ENCODE assay signal across 23 mouse cellular contexts in genomic region chr2:34739684-34740391, GRCm38 (mm10). TPM values are rescaled to one million over a fixed set of nuclear protein-coding genes. Genes with fewer than 3 reads are reported as not detected.
DNase-seq lines count a peak whose midpoint lies in the region; ATAC-seq lines count a peak whose summit lies in the region.
"Had no signal": no experiment of that assay in that cellular context is flagged by ENCODE, and none has a peak within 500 bp of the region (broad histone marks: within the 10 kb centered on the region; RNA-seq: fewer than 3 reads in every experiment).

No protein-coding gene starts in this region.

- peak overlapping the region; percentile 31 for H3K4me3 ChIP-seq in liver, embryonic 12.5 days
- H3K4me3 ChIP-seq in forebrain, embryonic 15.5 days: no peak overlapping the region
- H3K4me3 ChIP-seq: forebrain, embryonic 10.5 days; left cerebral cortex, adult 2 months had no signal

- no peaks in the 10 kb centered on the region for H3K9me3 ChIP-seq in liver, embryonic 12.5 days (replicated peaks)
- no peaks in the 10 kb centered on the region for H3K9me3 ChIP-seq in forebrain, embryonic 15.5 days
- H3K9me3 ChIP-seq: forebrain, embryonic 10.5 days had no signal

- peak overlapping the region; percentile 58 for H3K4me2 ChIP-seq in liver, embryonic 12.5 days
- H3K4me2 ChIP-seq in forebrain, embryonic 15.5 days (replicated peaks): no peak overlapping the region
- H3K4me2 ChIP-seq: hindbrain, embryonic 14.5 days; midbrain, embryonic 11.5 days had no signal

- WGBS in liver, embryonic 12.5 days (ENCODE audit: insufficient replicate concordance): 63% methylated on average over 1 of the region's 1 CpGs
- WGBS in forebrain, embryonic 15.5 days: 84% methylated on average over 1 of the region's 1 CpGs

- H3K36me3 ChIP-seq in liver, embryonic 12.5 days: peaks cover 27% of the 10 kb centered on the region
- no peaks in the 10 kb centered on the region for H3K36me3 ChIP-seq in forebrain, embryonic 15.5 days

- no peaks in the 10 kb centered on the region for H3K27me3 ChIP-seq in liver, embryonic 12.5 days (replicated peaks)
- H3K27me3 ChIP-seq in forebrain, embryonic 15.5 days: no peaks in the 10 kb centered on the region

- peak overlapping the region; percentile 94 for H3K27ac ChIP-seq in liver, embryonic 12.5 days
- no peak overlapping the region for H3K27ac ChIP-seq in forebrain, embryonic 15.5 days (replicated peaks)
- H3K27ac ChIP-seq: forebrain, embryonic 10.5 days; hindbrain, embryonic 14.5 days; left cerebral cortex, adult 2 months; macrophage had no signal

- peak overlapping the region; percentile 51 for H3K9ac ChIP-seq in liver, embryonic 12.5 days
- H3K9ac ChIP-seq in forebrain, embryonic 15.5 days (replicated peaks): no peak overlapping the region
- H3K9ac ChIP-seq: hindbrain, embryonic 14.5 days had no signal

- peak; percentile 5 to 45 for DNase-seq in spleen, postnatal 36 days (ENCODE audit: low spot score in 2 of 2)
- no peak for DNase-seq in spleen, postnatal 14 days (ENCODE audit: low spot score in 2 of 2)
- peak; percentile 76 for DNase-seq in c-Kit-positive CD71-positive TER-119-positive erythroid progenitor cells, embryonic 14.5 days (ENCODE audit: low spot score)
- DNase-seq in right cerebral cortex, postnatal 25 days: no peak
- DNase-seq in right cerebral cortex, adult 2 months (ENCODE audit: low spot score in 2 of 2): no peak
- DNase-seq: adrenal gland, postnatal 10 days; cerebellum, adult 18-20 months; cerebellum, postnatal 14 days; heart, postnatal 4 days; kidney, adult 8-10 months; kidney, postnatal 10 days; left cerebral cortex, postnatal 4 days; thymus, postnatal 14 days had no signal

- peak; percentile 95 for ATAC-seq in liver, embryonic 12.5 days
- peak; percentile 87 for ATAC-seq in megakaryocyte progenitor cell, adult 5-6 weeks (replicated peaks; ENCODE audit: poor library complexity)
- ATAC-seq in forebrain, embryonic 15.5 days (replicated peaks): no peak
- ATAC-seq: inflammation-experienced regulatory T-cells, adult 6 months; lung, postnatal 0 days had no signal

- peaks cover 85% of the 10 kb centered on the region for H3K4me1 ChIP-seq in liver, embryonic 12.5 days
- no peaks in the 10 kb centered on the region for H3K4me1 ChIP-seq in forebrain, embryonic 15.5 days
- H3K4me1 ChIP-seq: forebrain, embryonic 10.5 days had no signal

RNA-seq across cellular contexts. Expression of gene Gapvd1, which starts 15.2 kb away (rescaled TPM):
- polyA plus RNA-seq in liver, embryonic 12.5 days (2016; fragmentation: Nextera tagmentation; extraction: Ambion mirVana): 87.3 and 93.7 TPM in 2 replicates
- total RNA-seq in megakaryocyte progenitor cell, adult 5-6 weeks (2015): 45.4 and 56.7 TPM in 2 replicates
- 73.4 and 83.3 TPM in 2 replicates for total RNA-seq in megakaryocyte progenitor cell, adult 5-6 weeks (2017)
- polyA plus RNA-seq in forebrain, embryonic 15.5 days (2015; fragmentation: Nextera tagmentation; extraction: Ambion mirVana): 122 and 134 TPM in 2 replicates

RNA-seq across cellular contexts. Expression of gene Hspa5, which starts 31.9 kb away (rescaled TPM):
- 656 and 672 TPM in 2 replicates for polyA plus RNA-seq in liver, embryonic 12.5 days (2016; fragmentation: Nextera tagmentation; extraction: Ambion mirVana)
- total RNA-seq in megakaryocyte progenitor cell, adult 5-6 weeks (2015): 536 and 641 TPM in 2 replicates
- 1,697 and 1,773 TPM in 2 replicates for total RNA-seq in megakaryocyte progenitor cell, adult 5-6 weeks (2017)
- 384 and 395 TPM in 2 replicates for polyA plus RNA-seq in forebrain, embryonic 15.5 days (2015; fragmentation: Nextera tagmentation; extraction: Ambion mirVana)

RNA-seq across cellular contexts. Expression of gene Rabepk, which starts 59.9 kb away (rescaled TPM):
- polyA plus RNA-seq in liver, embryonic 12.5 days (2016; fragmentation: Nextera tagmentation; extraction: Ambion mirVana): 32.5 and 33.2 TPM in 2 replicates
- 18.1 and 21.7 TPM in 2 replicates for total RNA-seq in megakaryocyte progenitor cell, adult 5-6 weeks (2015)
- 40.4 and 52.7 TPM in 2 replicates for total RNA-seq in megakaryocyte progenitor cell, adult 5-6 weeks (2017)
- polyA plus RNA-seq in forebrain, embryonic 15.5 days (2015; fragmentation: Nextera tagmentation; extraction: Ambion mirVana): 25.5 and 30.8 TPM in 2 replicates

Comparison
In these comparisons a context has a peak if more than half of its experiments do, and no peak if none do; other contexts are left out.
1. DNase-seq: peak in spleen, postnatal 36 days (2 of 2) and c-Kit-positive CD71-positive TER-119-positive erythroid progenitor cells, embryonic 14.5 days (single experiment); none in spleen, postnatal 14 days (0 of 2), right cerebral cortex, postnatal 25 days (single experiment) and right cerebral cortex, adult 2 months (0 of 2).